Mouse (Mus musculus) testis, adult 10 weeks (tissue): ENCODE results near the gene Btf3. TPM values are rescaled to one million over a fixed set of nuclear protein-coding genes. Genes with fewer than 3 reads are reported as not detected.

Experiments
- polyA plus RNA-seq: library from polyadenylated mRNA; stranded (reverse); fragments of 350-450 nt; fragmentation: Illumina TruSeq; extraction: RNeasy Lipid Tissue Mini Kit (QIAGEN cat#74804); gene quantifications from one replicate; pipeline ENCODE4 v1.2.3, GENCODE M21; 2014; ENCODE audit warnings: low read depth, low replicate concordance

Gene Btf3
- 1,152 TPM for polyA plus RNA-seq

GRCm38 (mm10) chr13:98316480-98317245 lies at the start of gene Btf3:
Gene Btf3, minus strand, starts transcription at chr13:98317006.

GRCm38 (mm10) chr13:98354090-98354801 lies 37.4 kb upstream of the Btf3 start, which contains the start of gene Foxd1:
Gene Foxd1, plus strand, starts transcription at chr13:98354242.

GRCm38 (mm10) chr13:98279686-98280085 lies 37.1 kb downstream of the Btf3 start, which contains the start of gene Gm21976:
Gene Gm21976, plus strand, starts transcription at chr13:98279887.

GRCm38 (mm10) chr13:98262636-98263457 lies 54.0 kb downstream of the Btf3 start, which contains the start of the genes Utp15 and Ankra2:
Gene Utp15, minus strand, starts transcription at chr13:98263041.
Gene Ankra2, plus strand, starts transcription at chr13:98263074.

Other genes with a start within 250 kb of the Btf3 start
- gene Arhgef28, start 110.6 kb downstream of the Btf3 start, polyA plus RNA-seq, result 0.48 TPM
- 9.7 TPM for gene Utp15, start 54.0 kb downstream of the Btf3 start, polyA plus RNA-seq
- gene Ankra2, start 53.9 kb downstream of the Btf3 start, polyA plus RNA-seq, result 48.2 TPM
- not detected for gene Gm21976, start 37.1 kb downstream of the Btf3 start, polyA plus RNA-seq
- gene Foxd1, start 37.2 kb upstream of the Btf3 start, polyA plus RNA-seq, result not detected
- not detected for gene Gm10320, start 175.0 kb upstream of the Btf3 start, polyA plus RNA-seq